Mouse (Mus musculus) cerebellum, adult 18-20 months (tissue): ENCODE results near the gene Gm10447.
"Not testable (repeated sequence)": the region's sequence is repeated elsewhere in the genome, so short reads cannot be mapped to it uniquely, and the experiment has no call there.

Experiments
- DNase-seq, 2 experiments: peaks; one replicate each; pipeline ENCODE4 v3.0.0; 2021

The Gm10447 gene

DNA sequence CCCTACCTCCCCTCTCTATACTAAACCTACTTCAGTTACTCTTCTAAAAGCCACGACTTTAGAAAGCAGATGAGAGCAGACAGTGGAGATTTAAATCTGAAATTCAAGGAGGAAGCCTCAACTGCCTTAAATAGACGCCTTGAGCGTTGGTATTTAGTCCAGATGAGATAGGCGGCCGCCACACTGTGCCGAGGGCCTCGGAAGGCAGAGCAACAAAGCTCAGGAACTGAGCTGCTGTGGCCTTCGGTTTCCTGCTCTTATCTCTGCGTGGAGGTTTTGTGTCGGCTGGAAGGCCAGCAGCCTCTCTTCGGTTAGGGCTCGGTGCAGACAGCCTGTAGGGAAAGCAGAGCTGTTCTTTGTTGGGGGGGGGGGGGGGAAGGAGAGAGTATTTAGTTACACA lies 15.0 kb downstream of the Gm10447 start:
- no peak for DNase-seq

DNA sequence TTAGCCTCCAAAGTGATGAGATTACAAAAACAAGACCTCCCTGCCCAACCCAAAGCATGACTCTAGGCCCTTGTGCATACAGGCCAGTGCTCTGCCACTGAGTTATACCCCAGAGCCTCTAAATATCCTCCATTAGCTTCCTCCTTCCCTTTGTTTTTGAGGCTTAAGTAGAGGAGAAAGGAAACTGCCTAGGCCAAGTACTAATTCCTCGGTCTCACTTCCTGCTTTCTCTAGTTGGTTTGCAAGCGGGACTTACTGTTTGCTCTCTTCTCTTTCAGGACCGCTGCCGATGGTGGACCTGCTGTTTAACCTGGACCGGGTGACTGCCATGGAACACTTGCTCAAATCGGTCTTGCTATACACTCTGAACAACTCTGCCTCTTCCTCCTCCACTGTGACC lies 20.6 kb downstream of the Gm10447 start:
- no peak for DNase-seq

DNA sequence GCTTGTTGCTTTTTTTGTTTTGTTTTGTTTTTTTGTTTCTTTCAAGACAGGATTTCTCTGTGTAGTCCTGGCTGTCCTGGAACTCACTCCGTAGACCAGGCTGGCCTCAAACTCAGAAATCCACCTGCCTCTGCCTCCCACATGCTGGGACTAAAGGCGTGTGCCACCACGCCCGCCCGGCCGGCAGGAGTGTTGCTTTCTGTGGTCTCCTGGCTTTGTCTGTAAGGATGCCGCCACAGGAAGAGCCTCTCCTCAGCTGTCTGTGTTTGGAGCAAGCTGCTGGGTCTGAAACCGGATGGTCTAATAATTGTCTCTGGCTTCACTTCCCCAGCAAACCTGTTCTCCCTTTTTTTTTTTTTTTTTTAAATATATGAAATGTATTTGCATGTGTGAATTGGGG lies 21.4 kb downstream of the Gm10447 start:
- no peak for DNase-seq

DNA sequence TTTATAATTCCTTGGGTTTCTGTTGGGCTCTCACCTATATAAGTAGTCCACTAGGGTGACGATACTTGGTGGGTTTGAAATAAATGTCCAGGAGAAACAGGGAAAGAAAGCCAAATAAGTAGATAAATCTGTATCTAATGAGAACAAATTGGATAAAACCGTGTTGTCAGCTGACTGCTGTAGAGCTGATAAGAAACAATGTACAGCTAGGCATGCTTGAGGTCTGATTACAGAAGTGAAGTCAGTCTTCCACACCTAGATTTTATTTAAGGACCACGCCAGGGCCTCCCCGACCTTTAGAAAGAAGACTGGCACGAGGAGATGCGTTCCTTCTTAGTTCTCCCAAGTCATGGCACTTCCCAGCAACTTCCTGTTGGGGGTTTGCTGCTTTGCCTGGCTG lies 23.9 kb downstream of the Gm10447 start:
- no peak for DNase-seq

DNA sequence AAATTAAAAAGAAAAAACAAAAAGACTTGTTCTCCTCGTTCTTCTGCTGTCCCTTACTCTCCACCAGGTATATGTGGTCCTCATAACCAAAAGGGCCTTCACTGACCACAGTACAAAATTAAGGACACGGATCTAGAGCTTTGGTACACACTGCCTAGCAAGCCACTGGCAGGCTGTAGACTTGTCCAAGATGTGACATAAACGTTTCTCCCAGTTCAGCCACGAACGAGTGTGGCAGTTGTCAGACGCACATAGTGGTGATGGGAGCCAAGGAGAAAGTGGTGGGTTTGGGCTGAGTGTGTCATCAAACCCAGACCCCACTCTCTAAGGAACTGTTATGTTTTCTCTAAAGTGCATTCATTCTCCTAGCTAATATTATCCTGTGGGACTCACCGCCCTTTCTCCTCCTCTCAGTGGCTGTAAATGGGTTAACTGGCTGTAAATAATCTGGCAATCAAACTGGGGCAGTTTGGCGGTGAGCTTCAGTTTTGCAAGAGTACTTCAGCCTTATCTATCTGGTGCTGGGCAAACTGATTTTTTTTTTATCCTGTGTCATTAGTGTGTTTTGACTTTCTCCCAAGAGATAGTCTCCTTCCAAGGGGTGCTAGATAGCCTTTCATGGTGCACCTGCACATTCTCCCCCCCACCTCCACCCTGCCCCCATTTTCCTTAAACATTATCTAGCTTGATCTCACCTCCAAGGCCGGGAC lies 25.4 kb downstream of the Gm10447 start:
- no peak for DNase-seq

DNA sequence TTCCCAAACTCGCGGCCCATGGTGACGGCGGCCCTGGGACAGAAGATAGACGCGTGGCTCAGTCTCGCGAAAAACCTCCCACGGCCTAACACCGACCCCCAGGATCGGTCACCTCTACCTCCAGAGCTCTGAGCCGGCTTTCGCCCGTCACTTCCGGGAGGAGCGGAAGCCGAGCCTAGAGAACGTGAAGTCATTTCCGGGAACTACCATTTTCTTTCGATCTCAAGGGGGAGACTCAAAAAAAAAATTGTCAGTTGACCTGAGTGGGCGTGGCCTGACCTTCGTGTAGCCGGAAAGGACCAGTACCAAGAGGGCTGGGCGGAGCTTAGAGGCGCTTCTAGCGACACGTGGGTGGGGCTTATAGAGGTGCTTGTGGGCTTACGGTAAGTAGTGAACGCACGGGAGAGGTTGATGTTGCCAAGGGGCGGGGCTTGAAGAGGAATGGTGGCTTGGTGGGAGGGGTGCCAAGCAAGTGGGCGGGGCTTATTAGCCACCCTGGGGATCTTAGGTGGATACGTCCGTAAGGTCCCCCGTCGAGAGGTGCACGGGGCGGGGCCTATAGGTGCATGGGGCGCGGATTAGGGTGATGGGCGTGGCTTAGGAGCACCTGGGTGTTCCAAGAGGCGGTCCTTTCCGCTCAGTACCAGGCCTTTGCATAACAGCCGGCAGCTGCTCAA lies 26.1 kb downstream of the Gm10447 start, which contains the start of the genes Uqcrq and Gdf9:
TSS of gene Uqcrq (minus strand) at position 162 of the 677 bp plus-strand sequence.
TSS of gene Gdf9 (plus strand) at position 354 of the 677 bp plus-strand sequence.
- peak; percentile 100 for DNase-seq

DNA sequence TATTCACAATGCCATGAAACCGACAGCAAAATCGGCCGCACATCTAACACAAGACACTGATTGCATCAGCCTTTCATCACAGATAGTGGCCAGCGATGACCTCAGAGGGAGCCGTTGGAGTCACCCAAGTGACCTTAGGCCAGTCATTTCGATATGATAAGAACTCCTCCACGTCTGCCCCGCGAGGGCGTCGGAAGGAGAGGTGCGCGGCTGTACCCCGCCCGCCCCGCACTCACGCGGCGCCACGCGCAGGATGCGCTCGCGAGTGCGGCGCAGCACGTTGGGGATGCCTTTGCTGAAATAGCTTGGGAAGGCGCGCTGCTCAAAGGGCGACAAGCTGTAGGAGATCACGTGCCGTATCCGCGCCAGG lies 26.6 kb downstream of the Gm10447 start:
- no peak for DNase-seq

DNA sequence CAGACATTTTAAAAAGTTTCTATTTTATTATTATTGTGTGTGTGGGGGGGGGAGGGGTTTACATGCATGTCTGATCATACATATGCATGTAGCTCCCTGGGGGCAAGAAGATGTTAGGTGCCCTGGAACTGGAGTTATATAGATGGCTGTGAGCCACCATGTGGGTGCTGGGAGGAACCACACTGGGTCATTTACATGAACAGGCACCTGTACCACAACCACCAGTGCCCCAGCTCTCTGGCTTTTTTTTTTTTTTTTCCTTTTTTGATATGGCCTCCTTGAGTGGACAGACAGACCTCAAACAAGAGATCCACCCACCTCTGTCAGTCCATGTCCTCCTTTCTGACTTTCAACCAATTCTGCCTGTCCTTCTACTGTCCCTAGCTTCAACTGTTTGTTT lies 27.7 kb downstream of the Gm10447 start:
- DNase-seq, result no peak

DNA sequence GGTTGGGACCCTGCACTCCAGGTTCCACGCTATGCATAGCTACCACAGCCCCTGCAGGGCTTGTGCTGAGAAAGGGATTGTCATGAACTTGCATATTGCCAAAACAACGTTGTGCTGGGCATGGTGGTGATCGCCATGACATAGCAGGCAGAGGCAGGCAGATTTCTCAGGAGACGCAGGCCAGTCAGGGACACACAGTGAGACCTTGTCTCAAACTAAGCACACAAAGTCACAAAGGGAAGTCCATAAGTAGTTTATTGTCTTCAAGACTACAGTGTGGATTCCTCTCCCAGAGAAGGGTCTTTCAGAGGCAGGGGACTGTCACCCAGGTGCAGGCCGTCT lies 28.2 kb downstream of the Gm10447 start:
- no peak for DNase-seq

DNA sequence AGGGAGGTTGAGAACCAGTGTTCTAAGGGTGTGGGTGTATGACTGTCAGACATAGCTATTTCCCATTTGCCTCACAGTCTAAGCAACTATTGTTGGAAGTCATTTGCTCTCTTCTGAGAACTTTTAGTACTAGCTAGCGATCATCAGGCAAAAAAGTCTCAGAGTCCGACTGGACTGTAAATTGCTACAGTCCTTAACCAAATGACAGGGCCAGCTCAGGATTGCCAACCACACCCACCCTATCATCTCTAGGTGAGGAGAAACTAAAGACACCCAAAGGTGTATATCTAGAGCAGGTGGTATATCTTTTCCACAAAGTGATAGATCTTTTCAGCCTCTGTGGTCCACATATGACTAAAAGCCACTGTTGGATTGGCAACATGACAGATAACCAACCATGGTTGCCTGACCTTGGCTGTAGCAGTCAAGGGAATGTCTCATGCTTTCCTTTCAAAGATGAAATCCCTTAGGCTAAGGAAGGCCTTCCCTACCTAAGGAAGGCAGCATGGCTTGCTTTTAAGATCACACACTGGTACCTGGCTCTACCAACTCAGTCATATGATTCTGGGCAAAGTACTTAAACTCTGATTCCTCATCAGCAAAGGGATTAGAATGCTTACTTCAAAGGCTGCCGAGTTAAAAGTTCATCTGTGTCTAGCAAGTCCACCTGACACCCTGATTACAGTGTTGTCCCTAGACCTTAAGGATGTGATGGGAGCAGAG lies 28.8 kb downstream of the Gm10447 start:
- no peak for DNase-seq

DNA sequence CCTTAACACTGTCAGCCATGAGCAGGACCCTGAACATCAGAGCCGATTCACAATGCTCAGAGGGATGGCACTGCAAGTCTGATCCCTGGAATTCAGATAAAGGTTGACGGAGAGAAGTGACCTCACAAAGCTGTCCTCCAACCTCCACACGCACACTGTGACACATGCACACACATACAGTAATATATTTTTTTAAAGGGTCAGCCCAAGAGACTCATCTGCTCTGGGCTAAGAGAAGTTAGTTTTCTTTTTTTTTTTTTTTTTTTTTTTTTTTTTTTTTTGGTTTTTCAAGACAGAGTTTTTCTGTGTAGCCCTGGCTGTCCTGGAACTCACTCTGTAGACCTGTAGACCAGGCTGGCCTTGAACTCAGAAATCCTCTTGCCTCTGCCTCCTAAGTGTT lies 30.0 kb downstream of the Gm10447 start:
- not testable (repeated sequence) for DNase-seq

DNA sequence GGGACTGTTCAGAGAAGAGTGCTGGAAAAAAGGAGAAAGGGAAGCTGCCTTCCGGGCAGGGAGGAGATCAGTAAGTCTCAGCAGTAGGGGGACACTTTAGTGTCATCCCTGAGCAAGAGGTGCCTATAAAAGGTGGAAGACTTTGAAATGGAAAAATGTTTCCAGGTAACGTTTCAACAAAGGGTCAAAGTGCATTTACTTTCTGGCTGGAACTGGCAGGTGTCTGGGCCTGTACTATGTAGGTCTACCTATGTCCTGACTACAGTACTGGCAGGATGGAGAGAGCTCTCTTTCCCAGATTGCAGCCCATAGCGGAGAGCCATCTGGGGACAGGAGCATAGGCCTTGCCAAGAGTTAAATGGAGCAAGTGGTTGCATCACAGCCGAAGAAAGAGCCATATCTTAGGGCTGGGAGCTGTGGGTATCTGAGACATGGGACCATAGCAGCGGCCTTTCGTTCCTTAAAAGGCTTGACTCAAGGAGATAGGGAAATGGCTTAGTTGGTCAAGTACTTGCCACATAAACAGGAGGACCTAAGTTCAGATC lies 31.1 kb downstream of the Gm10447 start:
- DNase-seq, result no peak

DNA sequence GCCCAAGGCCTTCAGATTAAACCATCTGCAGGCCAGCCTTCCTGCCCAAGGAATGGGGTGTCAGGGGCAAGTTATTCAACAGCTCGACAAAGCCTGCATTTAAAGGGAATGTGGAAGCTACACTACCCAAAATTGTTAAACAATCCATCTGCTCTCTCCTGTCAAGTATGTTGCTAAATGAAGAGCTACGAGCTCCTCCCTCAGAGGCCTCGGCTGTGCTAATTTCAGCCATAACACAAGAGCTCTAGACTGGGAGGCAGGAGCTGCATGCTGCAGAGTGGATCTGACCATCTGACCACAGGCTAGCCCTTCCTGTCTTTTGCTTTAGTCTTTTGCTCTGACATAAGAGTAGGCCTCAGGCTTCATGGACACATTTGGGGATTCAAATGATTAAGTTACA lies 31.7 kb downstream of the Gm10447 start:
- no peak for DNase-seq

DNA sequence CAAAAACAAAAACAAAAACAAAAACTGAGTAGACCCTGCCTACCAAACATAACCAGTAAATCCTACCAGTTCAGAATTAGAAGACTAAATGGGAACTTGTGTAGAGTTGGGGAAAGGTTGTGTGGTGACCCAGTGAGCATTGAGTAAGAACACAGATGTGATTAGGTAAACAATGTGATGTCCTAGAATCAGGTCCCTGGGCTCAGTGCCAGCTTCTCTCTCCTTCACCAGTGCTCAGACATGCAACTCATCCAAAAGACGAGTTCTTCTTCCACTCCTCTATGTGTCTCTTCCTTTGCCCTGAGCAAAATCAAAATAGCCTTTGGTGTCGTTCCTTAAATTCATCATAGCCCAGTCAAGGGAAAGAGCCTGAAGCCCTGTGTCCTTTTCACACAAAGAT lies 32.1 kb downstream of the Gm10447 start:
- DNase-seq, result no peak

DNA sequence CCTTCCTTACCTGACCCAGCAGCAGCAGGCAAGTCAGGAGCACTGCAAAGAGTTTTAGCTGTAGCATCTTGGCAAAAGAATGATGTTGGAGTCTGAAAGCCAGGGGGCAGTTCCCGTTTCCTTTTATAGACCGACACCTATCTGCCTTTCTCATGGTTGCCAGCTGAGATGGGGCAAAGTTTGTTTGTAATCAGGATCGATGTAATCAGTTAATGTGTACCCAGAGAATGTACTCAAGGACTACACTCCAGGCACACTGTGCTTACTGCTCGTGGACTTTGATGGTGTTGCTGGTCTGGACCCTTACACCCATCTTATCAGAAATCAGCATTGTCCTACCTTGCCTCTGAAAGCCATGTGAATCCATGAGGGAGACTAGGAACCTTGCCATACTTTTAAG lies 33.9 kb downstream of the Gm10447 start, which contains the start of gene Leap2:
TSS of gene Leap2 (minus strand) at position 135 of the 400 bp plus-strand sequence.
- no peak for DNase-seq

DNA sequence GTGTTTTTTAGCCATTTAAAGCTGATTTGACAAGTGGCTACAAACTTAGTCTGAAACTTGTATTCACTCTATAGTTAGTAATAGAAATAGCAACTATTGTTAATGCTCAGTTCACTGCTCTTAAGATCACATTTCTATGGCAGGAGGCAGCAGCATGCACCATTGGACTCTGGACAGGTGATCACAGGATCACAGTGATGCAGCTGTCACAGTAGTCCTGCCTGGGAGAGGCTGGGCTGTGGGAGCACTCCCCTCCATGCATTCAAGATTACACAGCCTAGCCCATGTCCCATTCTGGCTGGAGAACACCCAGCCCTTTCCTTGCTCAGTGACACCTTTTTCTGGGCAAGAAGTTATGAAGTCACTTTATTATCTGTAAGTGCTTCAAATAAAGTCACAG lies 38.9 kb downstream of the Gm10447 start:
- DNase-seq, result no peak

DNA sequence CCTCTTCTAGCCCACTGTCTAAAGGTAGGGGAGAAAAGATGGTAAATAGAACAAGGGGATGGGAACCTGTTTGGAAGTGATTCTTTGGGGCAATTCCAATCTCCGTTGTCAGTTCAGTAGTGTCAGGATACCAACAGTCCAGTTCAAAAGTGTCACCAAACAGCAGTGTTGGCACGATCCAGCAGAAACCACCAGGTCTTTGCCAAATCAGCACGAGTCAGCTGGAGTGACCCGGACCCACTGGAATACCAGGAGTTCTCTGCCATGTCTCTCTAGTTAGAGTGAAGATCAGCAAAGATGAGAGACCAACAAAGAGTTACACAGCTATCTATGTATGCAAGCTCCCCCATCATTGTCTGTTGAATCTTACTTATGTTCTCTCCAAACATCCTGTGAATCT lies 43.0 kb downstream of the Gm10447 start:
- DNase-seq, result no peak

DNA sequence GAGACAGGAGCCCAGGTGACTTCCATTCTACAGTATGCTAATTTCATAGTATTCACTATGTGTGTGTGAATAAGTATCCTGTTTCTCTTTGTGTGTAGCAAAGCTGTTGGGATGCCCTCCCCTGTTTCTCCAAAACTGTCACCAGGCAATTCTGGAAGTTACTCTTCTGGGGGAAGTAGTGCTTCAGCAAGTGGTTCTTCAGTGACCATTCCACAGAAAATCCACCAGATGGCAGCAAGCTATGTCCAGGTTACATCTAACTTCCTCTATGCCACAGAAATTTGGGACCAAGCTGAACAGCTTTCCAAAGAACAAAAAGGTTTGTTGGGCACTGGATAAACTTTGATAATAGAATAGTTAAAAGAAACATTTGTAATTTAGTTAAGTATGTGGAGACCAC lies 45.2 kb downstream of the Gm10447 start:
- peak in 1 of 2 experiments; percentile 26 for DNase-seq
